Mouse (Mus musculus): ENCODE measurements around the gene Olfr1168. TPM values are rescaled to one million over a fixed set of nuclear protein-coding genes. Genes with fewer than 3 reads are reported as not detected.
"Not testable (repeated sequence)": the region's sequence is repeated elsewhere in the genome, so short reads cannot be mapped to it uniquely, and the experiment has no call there.

Olfr1168 gene
- polyA plus RNA-seq (2015; fragmentation: Nextera tagmentation; extraction: Ambion mirVana), result not detected in 2 replicates

GRCm38 (mm10) chr2:88181580-88181979 lies at the start of gene Olfr1168:
TSS of gene Olfr1168 (plus strand) at chr2:88181880.
- H3K4me1 ChIP-seq (replicated peaks), result no peaks in the 10 kb centered on the region
- ATAC-seq (ENCODE audit: low FRiP score), result no peak
- no peaks in the 10 kb centered on the region for H3K27me3 ChIP-seq
- no peak within 1 kb of the TSS for H3K27ac ChIP-seq
- no peaks in the 10 kb centered on the region for H3K36me3 ChIP-seq
- 94% methylated on average over 2 of the region's 2 CpGs for WGBS
- no peak within 1 kb of the TSS for H3K4me2 ChIP-seq
- no peaks in the 10 kb centered on the region for H3K9me3 ChIP-seq
- H3K9ac ChIP-seq, result no peak within 1 kb of the TSS
- H3K4me3 ChIP-seq, result no peak within 1 kb of the TSS

GRCm38 (mm10) chr2:88155093-88155492 lies 26.6 kb upstream of the Olfr1168 start, which contains the start of gene Olfr1167:
TSS of gene Olfr1167 (minus strand) at chr2:88155193.
- not testable (repeated sequence) for ATAC-seq (ENCODE audit: low FRiP score); H3K4me3 ChIP-seq; H3K9me3 ChIP-seq; H3K9ac ChIP-seq; H3K36me3 ChIP-seq; H3K27ac ChIP-seq; H3K27me3 ChIP-seq; H3K4me1 ChIP-seq (replicated peaks); H3K4me2 ChIP-seq
- 93% methylated on average over 1 of the region's 1 CpGs for WGBS

- no peaks in the 10 kb centered on the region for H3K4me1 ChIP-seq (replicated peaks)
- H3K4me3 ChIP-seq, result no peak overlapping the region
- 90% methylated on average over 1 of the region's 1 CpGs for WGBS
- no peak overlapping the region for H3K4me2 ChIP-seq
- H3K9ac ChIP-seq, result no peak overlapping the region
- no peak for ATAC-seq (ENCODE audit: low FRiP score)
- H3K36me3 ChIP-seq, result no peaks in the 10 kb centered on the region
- H3K27ac ChIP-seq, result no peak overlapping the region
- peaks cover 5% of the 10 kb centered on the region; the same call in 1 of the 2 replicates for H3K9me3 ChIP-seq
- H3K27me3 ChIP-seq, result no peaks in the 10 kb centered on the region
These were observed 39.1 kb downstream of the Olfr1168 start for GRCm38 (mm10) chr2:88220784-88221183.

GRCm38 (mm10) chr2:88228234-88228633 lies 46.6 kb downstream of the Olfr1168 start, which contains the start of gene Olfr1170:
TSS of gene Olfr1170 (minus strand) at chr2:88228334.
- no peaks in the 10 kb centered on the region for H3K27me3 ChIP-seq
- no peaks in the 10 kb centered on the region for H3K9me3 ChIP-seq
- no peak for ATAC-seq (ENCODE audit: low FRiP score)
- H3K4me3 ChIP-seq, result no peak within 1 kb of the TSS
- H3K9ac ChIP-seq, result no peak within 1 kb of the TSS
- H3K4me1 ChIP-seq (replicated peaks), result no peaks in the 10 kb centered on the region
- H3K36me3 ChIP-seq, result no peaks in the 10 kb centered on the region
- WGBS, result 76% methylated on average over 1 of the region's 1 CpGs
- no peak within 1 kb of the TSS for H3K4me2 ChIP-seq
- no peak within 1 kb of the TSS for H3K27ac ChIP-seq

Other genes starting within 250 kb of the Olfr1168 start
- not detected in 2 replicates for gene Olfr1155, start 236.7 kb upstream of the Olfr1168 start, polyA plus RNA-seq (2015; fragmentation: Nextera tagmentation; extraction: Ambion mirVana)
- gene Olfr1156, start 228.8 kb upstream of the Olfr1168 start, polyA plus RNA-seq (2015; fragmentation: Nextera tagmentation; extraction: Ambion mirVana), result not detected in 2 replicates
- not detected in 2 replicates for gene Olfr1157, start 213.6 kb upstream of the Olfr1168 start, polyA plus RNA-seq (2015; fragmentation: Nextera tagmentation; extraction: Ambion mirVana)
- not detected in 2 replicates for gene Olfr74, start 207.2 kb upstream of the Olfr1168 start, polyA plus RNA-seq (2015; fragmentation: Nextera tagmentation; extraction: Ambion mirVana)
- not detected in 2 replicates for gene Olfr1158, start 191.8 kb upstream of the Olfr1168 start, polyA plus RNA-seq (2015; fragmentation: Nextera tagmentation; extraction: Ambion mirVana)
- not detected in 2 replicates for gene Olfr1160, start 173.6 kb upstream of the Olfr1168 start, polyA plus RNA-seq (2015; fragmentation: Nextera tagmentation; extraction: Ambion mirVana)
- not detected in 2 replicates for gene Olfr1161, start 159.1 kb upstream of the Olfr1168 start, polyA plus RNA-seq (2015; fragmentation: Nextera tagmentation; extraction: Ambion mirVana)
- not detected in 2 replicates for gene Olfr73, start 144.2 kb upstream of the Olfr1168 start, polyA plus RNA-seq (2015; fragmentation: Nextera tagmentation; extraction: Ambion mirVana)
- not detected in 2 replicates for gene Olfr1162, start 130.8 kb upstream of the Olfr1168 start, polyA plus RNA-seq (2015; fragmentation: Nextera tagmentation; extraction: Ambion mirVana)
- gene Olfr1163, start 110.0 kb upstream of the Olfr1168 start, polyA plus RNA-seq (2015; fragmentation: Nextera tagmentation; extraction: Ambion mirVana), result not detected in 2 replicates
- not detected in 2 replicates for gene Olfr1164, start 87.9 kb upstream of the Olfr1168 start, polyA plus RNA-seq (2015; fragmentation: Nextera tagmentation; extraction: Ambion mirVana)
- gene Olfr1166, start 53.6 kb upstream of the Olfr1168 start, polyA plus RNA-seq (2015; fragmentation: Nextera tagmentation; extraction: Ambion mirVana), result not detected in 2 replicates
- gene Olfr1167, start 26.7 kb upstream of the Olfr1168 start, polyA plus RNA-seq (2015; fragmentation: Nextera tagmentation; extraction: Ambion mirVana), result not detected in 2 replicates
- gene Olfr1170, start 46.5 kb downstream of the Olfr1168 start, polyA plus RNA-seq (2015; fragmentation: Nextera tagmentation; extraction: Ambion mirVana), result not detected in 2 replicates
- not detected in 2 replicates for gene Olfr1173, start 98.0 kb downstream of the Olfr1168 start, polyA plus RNA-seq (2015; fragmentation: Nextera tagmentation; extraction: Ambion mirVana)
- not detected in 2 replicates for gene Olfr1174-ps, start 133.3 kb downstream of the Olfr1168 start, polyA plus RNA-seq (2015; fragmentation: Nextera tagmentation; extraction: Ambion mirVana)
- not detected in 2 replicates for gene Olfr1175-ps, start 145.3 kb downstream of the Olfr1168 start, polyA plus RNA-seq (2015; fragmentation: Nextera tagmentation; extraction: Ambion mirVana)
- not detected in 2 replicates for gene Olfr1176, start 154.8 kb downstream of the Olfr1168 start, polyA plus RNA-seq (2015; fragmentation: Nextera tagmentation; extraction: Ambion mirVana)
- not detected in 2 replicates for gene Olfr1177-ps, start 164.6 kb downstream of the Olfr1168 start, polyA plus RNA-seq (2015; fragmentation: Nextera tagmentation; extraction: Ambion mirVana)
- gene Olfr1178, start 205.2 kb downstream of the Olfr1168 start, polyA plus RNA-seq (2015; fragmentation: Nextera tagmentation; extraction: Ambion mirVana), result not detected in 2 replicates
- gene Olfr1179, start 224.6 kb downstream of the Olfr1168 start, polyA plus RNA-seq (2015; fragmentation: Nextera tagmentation; extraction: Ambion mirVana), result not detected in 2 replicates
- not detected in 2 replicates for gene Olfr1180, start 237.3 kb downstream of the Olfr1168 start, polyA plus RNA-seq (2015; fragmentation: Nextera tagmentation; extraction: Ambion mirVana)
- not detected in 2 replicates for gene Olfr1181, start 244.3 kb downstream of the Olfr1168 start, polyA plus RNA-seq (2015; fragmentation: Nextera tagmentation; extraction: Ambion mirVana)